Mouse (Mus musculus): ENCODE data around the gene Gprc5b. TPM values are rescaled to one million over a fixed set of nuclear protein-coding genes. Genes with fewer than 3 reads are reported as not detected.

Gene Gprc5b
- total RNA-seq, 1 experiment = 7.3 TPM

GRCm38 (mm10) chr7:118964777-118965176 lies 30.2 kb downstream of the Gprc5b start:
- Histone ChIP-seq H3K36me3 (ENCODE audit: control insufficient read depth, insufficient read depth, low read length, poor library complexity, severe bottlenecking) (no peaks in the 10 kb centered on the region), H3K9me3 (ENCODE audit: control insufficient read depth, insufficient read depth, low read depth, low read length) (no peaks in the 10 kb centered on the region), H3K4me3 (ENCODE audit: insufficient read depth in 1 of 2, low read depth in 1 of 2, low read length in 2 of 2, poor library complexity in 1 of 2, severe bottlenecking in 1 of 2) (no peak overlapping the region), H3K27ac (ENCODE audit: insufficient read depth, low read depth, low read length, poor library complexity, severe bottlenecking) (no peak overlapping the region), H3K9ac (ENCODE audit: insufficient read depth, low read depth, low read length, poor library complexity, severe bottlenecking) (no peak overlapping the region), H3K4me1 (ENCODE audit: control insufficient read depth in 2 of 2, insufficient read depth in 2 of 2, low read length in 2 of 2, poor library complexity in 1 of 2) (0 out of 4 replicates have a peak, but pooled peaks cover 0 to 2% of the 10 kb centered on the region in 2 experiments)
- no peak for DNase-seq (ENCODE audit: low read depth, low spot score)
- in situ Hi-C loops (cut with MboI; ENCODE audit: low sequenced_read_pairs in 2 of 2, unreplicated experiment in 2 of 2) = no loop called here
- TF ChIP-seq ZNF384 (IDR thresholded peaks at IDR 0.05; ENCODE audit: low read depth, low read length) (no peak), CHD2 (IDR thresholded peaks at IDR 0.05; ENCODE audit: low read depth, low read length) (no peak), MAFK (IDR thresholded peaks at IDR 0.05; ENCODE audit: insufficient read depth, low read depth, low read length) (no peak), ZC3H11A (IDR thresholded peaks at IDR 0.05; ENCODE audit: borderline replicate concordance, low read depth, low read length) (no peak)

- in situ Hi-C loops (cut with MboI; ENCODE audit: low sequenced_read_pairs in 2 of 2, unreplicated experiment in 2 of 2) = no loop called here
Observed at GRCm38 (mm10) chr7:118959209-118959608, 35.8 kb downstream of the Gprc5b start.

GRCm38 (mm10) chr7:118956616-118957246 lies 38.3 kb downstream of the Gprc5b start:
- DNase-seq (ENCODE audit: low read depth, low spot score) = no peak
- H3K9ac ChIP-seq (ENCODE audit: insufficient read depth, low read depth, low read length, poor library complexity, severe bottlenecking) = no peak overlapping the region
- TF ChIP-seq ZC3H11A (IDR thresholded peaks at IDR 0.05; ENCODE audit: borderline replicate concordance, low read depth, low read length) (no peak), HCFC1 (IDR thresholded peaks at IDR 0.05; ENCODE audit: borderline replicate concordance, insufficient read depth, low read length) (no peak), MAFK (IDR thresholded peaks at IDR 0.05; ENCODE audit: insufficient read depth, low read depth, low read length) (no peak)
- in situ Hi-C loops (cut with MboI; ENCODE audit: low sequenced_read_pairs in 2 of 2, unreplicated experiment in 2 of 2) = no loop called here
- no peak overlapping the region for H3K27ac ChIP-seq (ENCODE audit: insufficient read depth, low read depth, low read length, poor library complexity, severe bottlenecking)
- H3K4me3 ChIP-seq (ENCODE audit: insufficient read depth in 1 of 2, low read depth in 1 of 2, low read length in 2 of 2, poor library complexity in 1 of 2, severe bottlenecking in 1 of 2) = no peak overlapping the region
- no peaks in the 10 kb centered on the region for H3K36me3 ChIP-seq (ENCODE audit: control insufficient read depth, insufficient read depth, low read length, poor library complexity, severe bottlenecking)
- no peaks in the 10 kb centered on the region for H3K4me1 ChIP-seq (ENCODE audit: control insufficient read depth in 2 of 2, insufficient read depth in 2 of 2, low read length in 2 of 2, poor library complexity in 1 of 2)
- no peaks in the 10 kb centered on the region for H3K9me3 ChIP-seq (ENCODE audit: control insufficient read depth, insufficient read depth, low read depth, low read length)

More at GRCm38 (mm10) chr7:118959209-118959608, 35.8 kb downstream of the Gprc5b start:
- Histone ChIP-seq H3K9me3 (ENCODE audit: control insufficient read depth, insufficient read depth, low read depth, low read length) (no peaks in the 10 kb centered on the region), H3K4me3 (ENCODE audit: insufficient read depth in 1 of 2, low read depth in 1 of 2, low read length in 2 of 2, poor library complexity in 1 of 2, severe bottlenecking in 1 of 2) (no peak overlapping the region), H3K9ac (ENCODE audit: insufficient read depth, low read depth, low read length, poor library complexity, severe bottlenecking) (no peak overlapping the region), H3K4me1 (ENCODE audit: control insufficient read depth in 2 of 2, insufficient read depth in 2 of 2, low read length in 2 of 2, poor library complexity in 1 of 2) (no peaks in the 10 kb centered on the region), H3K27ac (ENCODE audit: insufficient read depth, low read depth, low read length, poor library complexity, severe bottlenecking) (no peak overlapping the region), H3K36me3 (ENCODE audit: control insufficient read depth, insufficient read depth, low read length, poor library complexity, severe bottlenecking) (no peaks in the 10 kb centered on the region)
- no peak for DNase-seq (ENCODE audit: low read depth, low spot score)
- no peak for TF ChIP-seq ZC3H11A (IDR thresholded peaks at IDR 0.05; ENCODE audit: borderline replicate concordance, low read depth, low read length)
- TF ChIP-seq MAFK (IDR thresholded peaks at IDR 0.05; ENCODE audit: insufficient read depth, low read depth, low read length) = no peak
- TF ChIP-seq HCFC1 (IDR thresholded peaks at IDR 0.05; ENCODE audit: borderline replicate concordance, insufficient read depth, low read length) = no peak
- TF ChIP-seq CHD2 (IDR thresholded peaks at IDR 0.05; ENCODE audit: low read depth, low read length) = no peak
- TF ChIP-seq ZNF384 (IDR thresholded peaks at IDR 0.05; ENCODE audit: low read depth, low read length) = no peak

- H3K27ac ChIP-seq (ENCODE audit: insufficient read depth, low read depth, low read length, poor library complexity, severe bottlenecking) = no peak overlapping the region
- H3K4me1 ChIP-seq (ENCODE audit: control insufficient read depth in 2 of 2, insufficient read depth in 2 of 2, low read length in 2 of 2, poor library complexity in 1 of 2) = no peaks in the 10 kb centered on the region
- H3K36me3 ChIP-seq (ENCODE audit: control insufficient read depth, insufficient read depth, low read length, poor library complexity, severe bottlenecking) = no peaks in the 10 kb centered on the region
- H3K9me3 ChIP-seq (ENCODE audit: control insufficient read depth, insufficient read depth, low read depth, low read length) = no peaks in the 10 kb centered on the region
- DNase-seq (ENCODE audit: low read depth, low spot score) = no peak
- no peak for TF ChIP-seq CHD2 (IDR thresholded peaks at IDR 0.05; ENCODE audit: low read depth, low read length)
- TF ChIP-seq ZC3H11A (IDR thresholded peaks at IDR 0.05; ENCODE audit: borderline replicate concordance, low read depth, low read length) = no peak
- no peak for TF ChIP-seq ZNF384 (IDR thresholded peaks at IDR 0.05; ENCODE audit: low read depth, low read length)
- TF ChIP-seq HCFC1 (IDR thresholded peaks at IDR 0.05; ENCODE audit: borderline replicate concordance, insufficient read depth, low read length) = no peak
- no peak for TF ChIP-seq MAFK (IDR thresholded peaks at IDR 0.05; ENCODE audit: insufficient read depth, low read depth, low read length)
- no peak overlapping the region for H3K4me3 ChIP-seq (ENCODE audit: insufficient read depth in 1 of 2, low read depth in 1 of 2, low read length in 2 of 2, poor library complexity in 1 of 2, severe bottlenecking in 1 of 2)
- in situ Hi-C loops (cut with MboI; ENCODE audit: low sequenced_read_pairs in 2 of 2, unreplicated experiment in 2 of 2) = no loop called here
- H3K9ac ChIP-seq (ENCODE audit: insufficient read depth, low read depth, low read length, poor library complexity, severe bottlenecking) = no peak overlapping the region
Observed at GRCm38 (mm10) chr7:118954968-118955367, 40.0 kb downstream of the Gprc5b start.
